Mouse (Mus musculus): ENCODE results near the gene Dhrs4. TPM values are rescaled to one million over a fixed set of nuclear protein-coding genes. Genes with fewer than 3 reads are reported as not detected.

Gene Dhrs4
- polyA plus RNA-seq, 1 experiment from 2014 or later: 177 TPM

GRCm38 (mm10) chr14:55527940-55528339 lies 49.4 kb downstream of the Dhrs4 start:
- no peak overlapping the region for H3K4me2 ChIP-seq (ENCODE audit: low read depth, low read length)
- H3K36me3 ChIP-seq (replicated peaks; ENCODE audit: insufficient read depth, low read length): no peaks in the 10 kb centered on the region
- no peak overlapping the region for H3K27ac ChIP-seq (ENCODE audit: low read depth)
- H3K4me1 ChIP-seq (ENCODE audit: insufficient read depth): peaks cover 4% of the 10 kb centered on the region; the same call in 1 of the 2 replicates
- DNase-seq: peak; percentile 49
- TF ChIP-seq EP300 (IDR thresholded peaks at IDR 0.05; ENCODE audit: low read depth): no peak
- peak; percentile 72 for TF ChIP-seq CTCF (IDR thresholded peaks at IDR 0.05; ENCODE audit: low read depth)
- no peak for ATAC-seq
- no peaks in the 10 kb centered on the region for H3K9me3 ChIP-seq (ENCODE audit: low read length)
- no peak overlapping the region for H3K9ac ChIP-seq (replicated peaks)
- H3K4me3 ChIP-seq (ENCODE audit: low read depth, low read length): no peak overlapping the region
- peaks cover 15% of the 10 kb centered on the region; the same call in 1 of the 2 replicates for H3K27me3 ChIP-seq (ENCODE audit: insufficient read depth, low read length)
- 14% methylated on average over 3 of the region's 3 CpGs for WGBS (ENCODE audit: insufficient replicate concordance)

- Histone ChIP-seq H3K4me1 (ENCODE audit: insufficient read depth) (peaks cover 14% of the 10 kb centered on the region; the same call in 1 of the 2 replicates), H3K9ac (replicated peaks) (no peak overlapping the region), H3K4me2 (ENCODE audit: low read depth, low read length) (no peak overlapping the region), H3K27ac (ENCODE audit: low read depth) (no peak overlapping the region), H3K4me3 (ENCODE audit: low read depth, low read length) (no peak overlapping the region), H3K36me3 (replicated peaks; ENCODE audit: insufficient read depth, low read length) (no peaks in the 10 kb centered on the region), H3K9me3 (ENCODE audit: low read length) (no peaks in the 10 kb centered on the region), H3K27me3 (ENCODE audit: insufficient read depth, low read length) (no peaks in the 10 kb centered on the region)
- WGBS (ENCODE audit: insufficient replicate concordance): 56% methylated on average over 6 of the region's 6 CpGs
- TF ChIP-seq CTCF (IDR thresholded peaks at IDR 0.05; ENCODE audit: low read depth): peak; percentile 92
- no peak for TF ChIP-seq EP300 (IDR thresholded peaks at IDR 0.05; ENCODE audit: low read depth)
- peak; percentile 75 for DNase-seq
- ATAC-seq: no peak
Measured at GRCm38 (mm10) chr14:55536116-55536745, 57.7 kb downstream of the Dhrs4 start.

Other genes with a start within 250 kb of the Dhrs4 start
- gene Carmil3, start 11.9 kb downstream of the Dhrs4 start, polyA plus RNA-seq (2015; fragmentation: Nextera tagmentation; extraction: Ambion mirVana): 0.06 and 0.08 TPM in 2 replicates
- not detected in 2 replicates for gene Cpne6, start 31.7 kb downstream of the Dhrs4 start, polyA plus RNA-seq (2015; fragmentation: Nextera tagmentation; extraction: Ambion mirVana)
- not detected in 2 replicates for gene Nrl, start 46.2 kb downstream of the Dhrs4 start, polyA plus RNA-seq (2015; fragmentation: Nextera tagmentation; extraction: Ambion mirVana)
- gene Pck2, start 61.5 kb downstream of the Dhrs4 start, polyA plus RNA-seq (2015; fragmentation: Nextera tagmentation; extraction: Ambion mirVana): 19.9 and 20.7 TPM in 2 replicates
- gene Dcaf11, start 81.2 kb downstream of the Dhrs4 start, polyA plus RNA-seq (2015; fragmentation: Nextera tagmentation; extraction: Ambion mirVana): 59.9 and 62.7 TPM in 2 replicates
- 1.3 and 1.4 TPM in 2 replicates for gene A730061H03Rik, start 81.6 kb downstream of the Dhrs4 start, polyA plus RNA-seq (2015; fragmentation: Nextera tagmentation; extraction: Ambion mirVana)
- gene Fitm1, start 96.9 kb downstream of the Dhrs4 start, polyA plus RNA-seq (2015; fragmentation: Nextera tagmentation; extraction: Ambion mirVana): 1.8 and 4.6 TPM in 2 replicates
- gene Psme1, start 99.4 kb downstream of the Dhrs4 start, polyA plus RNA-seq (2015; fragmentation: Nextera tagmentation; extraction: Ambion mirVana): 162 and 180 TPM in 2 replicates
- 17.3 and 19.2 TPM in 2 replicates for gene Emc9, start 106.5 kb downstream of the Dhrs4 start, polyA plus RNA-seq (2015; fragmentation: Nextera tagmentation; extraction: Ambion mirVana)
- gene Psme2, start 112.4 kb downstream of the Dhrs4 start, polyA plus RNA-seq (2015; fragmentation: Nextera tagmentation; extraction: Ambion mirVana): 222 and 231 TPM in 2 replicates
- 8.5 and 9.6 TPM in 2 replicates for gene Rnf31, start 113.0 kb downstream of the Dhrs4 start, polyA plus RNA-seq (2015; fragmentation: Nextera tagmentation; extraction: Ambion mirVana)
- gene Irf9, start 124.8 kb downstream of the Dhrs4 start, polyA plus RNA-seq (2015; fragmentation: Nextera tagmentation; extraction: Ambion mirVana): 18.6 and 19.4 TPM in 2 replicates
- 1.5 and 2.2 TPM in 2 replicates for gene Rec8, start 139.3 kb downstream of the Dhrs4 start, polyA plus RNA-seq (2015; fragmentation: Nextera tagmentation; extraction: Ambion mirVana)
- gene Ipo4, start 157.2 kb downstream of the Dhrs4 start, polyA plus RNA-seq (2015; fragmentation: Nextera tagmentation; extraction: Ambion mirVana): 14.7 and 16.6 TPM in 2 replicates
- 0.99 and 1.6 TPM in 2 replicates for gene Gm49378, start 159.1 kb downstream of the Dhrs4 start, polyA plus RNA-seq (2015; fragmentation: Nextera tagmentation; extraction: Ambion mirVana)
- gene Tm9sf1, start 165.0 kb downstream of the Dhrs4 start, polyA plus RNA-seq (2015; fragmentation: Nextera tagmentation; extraction: Ambion mirVana): 39.3 and 42.8 TPM in 2 replicates
- gene Tssk4, start 171.4 kb downstream of the Dhrs4 start, polyA plus RNA-seq (2015; fragmentation: Nextera tagmentation; extraction: Ambion mirVana): 0.06 and 0.21 TPM in 2 replicates
- gene Mdp1, start 181.8 kb downstream of the Dhrs4 start, polyA plus RNA-seq (2015; fragmentation: Nextera tagmentation; extraction: Ambion mirVana): 16.0 and 16.1 TPM in 2 replicates
- gene Gmpr2, start 193.2 kb downstream of the Dhrs4 start, polyA plus RNA-seq (2015; fragmentation: Nextera tagmentation; extraction: Ambion mirVana): 15.0 and 17.4 TPM in 2 replicates
- gene Nedd8, start 193.4 kb downstream of the Dhrs4 start, polyA plus RNA-seq (2015; fragmentation: Nextera tagmentation; extraction: Ambion mirVana): 228 and 231 TPM in 2 replicates
- gene Tinf2, start 203.1 kb downstream of the Dhrs4 start, polyA plus RNA-seq (2015; fragmentation: Nextera tagmentation; extraction: Ambion mirVana): 11.5 and 14.1 TPM in 2 replicates
- 3.6 and 4.7 TPM in 2 replicates for gene Tgm1, start 235.2 kb downstream of the Dhrs4 start, polyA plus RNA-seq (2015; fragmentation: Nextera tagmentation; extraction: Ambion mirVana)
- 18.5 and 21.2 TPM in 2 replicates for gene Rabggta, start 243.5 kb downstream of the Dhrs4 start, polyA plus RNA-seq (2015; fragmentation: Nextera tagmentation; extraction: Ambion mirVana)

All from liver, postnatal 0 days (tissue).